Mouse (Mus musculus) erythroblast, embryonic 14.5 days (primary cell): ENCODE data around the gene Dnah9.

Experiments
- GATA1 ChIP-seq: IDR thresholded peaks from 2 replicates; pipeline ENCODE4 v1.6.1; 2012; ENCODE audit warnings: low read length, inconsistent platforms, mixed read lengths
- TAL1 ChIP-seq: IDR thresholded peaks from 3 replicates; pipeline ENCODE4 v1.6.1; 2012; ENCODE audit warnings: low read length, inconsistent platforms, mixed read lengths

DNA sequence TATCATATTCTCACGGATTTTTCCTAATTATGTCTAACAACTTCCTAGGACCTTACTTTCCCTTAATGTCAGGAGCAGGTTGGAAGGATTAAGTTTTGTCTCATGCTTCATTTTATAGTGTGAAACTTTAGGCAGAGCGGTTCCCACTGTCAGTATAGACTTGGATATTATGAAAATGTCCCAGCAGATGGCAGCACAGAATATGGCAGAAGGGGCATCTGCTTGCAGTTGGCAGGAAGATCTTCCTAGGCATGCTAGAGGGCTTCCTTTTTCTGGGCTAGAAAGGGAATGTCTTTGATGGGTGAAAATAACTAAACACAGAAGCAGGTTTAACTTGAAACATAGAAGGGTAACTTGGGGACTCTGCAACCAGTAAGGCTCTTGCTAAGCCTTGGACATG, 262.9 kb downstream of the Dnah9 start:
- no peak for TF ChIP-seq GATA1
- no peak for TF ChIP-seq TAL1
